Comparison of ENCODE assay signal across 28 mouse cellular contexts in the genomic region with DNA sequence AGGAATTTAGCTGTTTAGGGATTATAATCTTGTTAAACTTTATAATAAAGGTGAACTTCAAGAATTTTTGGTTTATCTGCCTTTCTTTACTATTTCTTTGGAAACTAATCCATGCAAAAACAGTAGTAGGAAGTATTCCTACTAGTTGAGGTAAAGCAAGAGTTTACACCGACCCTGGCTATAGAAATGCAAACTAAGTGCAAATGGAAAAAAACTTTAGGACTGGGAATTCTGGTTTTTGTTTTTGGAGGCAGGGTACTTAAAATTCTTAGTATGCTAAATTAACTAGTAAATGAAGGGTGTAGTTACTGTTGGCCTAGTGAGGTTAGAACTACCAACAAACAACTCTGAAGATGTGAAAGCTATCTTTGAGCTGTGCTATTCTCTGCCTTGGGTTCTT. TPM values are rescaled to one million over a fixed set of nuclear protein-coding genes. Genes with fewer than 3 reads are reported as not detected.
A peak's percentile ranks its signal among the peaks of the same experiment; 100 is the strongest.
DNase-seq lines count a peak whose midpoint lies in the region; ATAC-seq and TF ChIP-seq lines count a peak whose summit lies in the region.
"Had no signal": no experiment of that assay in that cellular context is flagged by ENCODE, and none has a peak within 500 bp of the region (broad histone marks: within the 10 kb centered on the region; RNA-seq: fewer than 3 reads in every experiment).

No protein-coding gene starts in this region.

- TF ChIP-seq RAD21 in CH12.LX (IDR thresholded peaks at IDR 0.05; ENCODE audit: low read depth, low read length), result no peak

- no peak for TF ChIP-seq EP300 in heart, adult 2 months (IDR thresholded peaks at IDR 0.05; ENCODE audit: insufficient read depth, low read depth, low read length)
- no peak; the same call in 1 of the 2 replicates for TF ChIP-seq EP300 in CH12.LX (IDR thresholded peaks at IDR 0.05; ENCODE audit: low read length)
- TF ChIP-seq EP300 in liver, postnatal 0 days (IDR thresholded peaks at IDR 0.05; ENCODE audit: low read depth), result no peak

- peaks cover 2% of the 10 kb centered on the region; the same call in 1 of the 2 replicates for H3K79me2 ChIP-seq in heart, adult 2 months (replicated peaks; ENCODE audit: control insufficient read depth, insufficient read depth, low read length)
- peaks cover 30% of the 10 kb centered on the region for H3K79me2 ChIP-seq in CH12.LX (replicated peaks; ENCODE audit: control insufficient read depth, extremely low read depth, insufficient read depth, poor library complexity, severe bottlenecking)

- 91% methylated on average over 1 of the region's 1 CpGs for WGBS in heart, adult 2 months
- WGBS in heart, embryonic 11.5 days (ENCODE audit: insufficient replicate concordance), result 86% methylated on average over 1 of the region's 1 CpGs
- WGBS in liver, postnatal 0 days (ENCODE audit: insufficient replicate concordance), result 92% methylated on average over 1 of the region's 1 CpGs

- H3K4me2 ChIP-seq in heart, embryonic 11.5 days, result no peak overlapping the region
- peak overlapping the region; percentile 36; the same call in 1 of the 2 replicates for H3K4me2 ChIP-seq in CH12.LX (ENCODE audit: insufficient read depth, low read depth, poor library complexity, severe bottlenecking)
- no peak overlapping the region for H3K4me2 ChIP-seq in liver, postnatal 0 days (ENCODE audit: low read depth, low read length)
- H3K4me2 ChIP-seq: embryonic facial prominence, embryonic 15.5 days; forebrain, embryonic 15.5 days; intestine, embryonic 15.5 days; midbrain, embryonic 15.5 days had no signal

- no peak overlapping the region for H3K9ac ChIP-seq in heart, adult 2 months (ENCODE audit: low read depth, low read length)
- H3K9ac ChIP-seq in heart, embryonic 11.5 days (ENCODE audit: low read depth, low read length), result no peak overlapping the region
- no peak overlapping the region; the same call in 1 of the 2 replicates for H3K9ac ChIP-seq in CH12.LX (ENCODE audit: insufficient read depth, low read depth)
- no peak overlapping the region for H3K9ac ChIP-seq in liver, postnatal 0 days (replicated peaks)
- H3K9ac ChIP-seq: embryonic facial prominence, embryonic 15.5 days; forebrain, embryonic 15.5 days; intestine, embryonic 15.5 days; limb, embryonic 13.5 days; midbrain, embryonic 15.5 days; neural tube, embryonic 12.5 days had no signal

- DNase-seq in heart, adult 2 months, result no peak
- no peak for DNase-seq in CH12.LX (ENCODE audit: extremely low read depth)
- DNase-seq in ES-CJ7 (ENCODE audit: low read depth, low spot score), result peak; percentile 74
- no peak for DNase-seq in liver, postnatal 0 days
- DNase-seq in ovary, postnatal 10 days (ENCODE audit: low spot score), result no peak
- no peak for DNase-seq in spleen, postnatal 4 days (ENCODE audit: low spot score in 2 of 2)
- DNase-seq: adrenal gland, postnatal 25 days; cerebellum, adult 18-20 months; cerebellum, postnatal 10 days; heart, postnatal 14 days; kidney, adult 2 months; kidney, postnatal 36 days; lung, postnatal 36 days; right cerebral cortex, postnatal 4 days; thymus, postnatal 4 days had no signal

- dilution Hi-C loops in CH12.LX (cut with MboI; ENCODE audit: extremely low pct_ligation_motif_present, extremely low pct_unique_long_range_greater_than_20kb, low sequenced_read_pairs), result no loop called here

- peaks cover 51% of the 10 kb centered on the region for H3K36me3 ChIP-seq in heart, adult 2 months (ENCODE audit: control insufficient read depth, insufficient read depth, low read length)
- H3K36me3 ChIP-seq in heart, embryonic 11.5 days (ENCODE audit: control insufficient read depth, insufficient read depth, low read length), result peaks cover 2% of the 10 kb centered on the region
- peaks cover 9 to 32% of the 10 kb centered on the region in 2 experiments for H3K36me3 ChIP-seq in CH12.LX (replicated peaks in 1 of 2; ENCODE audit: control insufficient read depth in 1 of 2, insufficient read depth in 1 of 2, low read length in 1 of 2)
- peaks cover 26% of the 10 kb centered on the region for H3K36me3 ChIP-seq in liver, postnatal 0 days (replicated peaks; ENCODE audit: insufficient read depth, low read length)

- no peak for ATAC-seq in heart, embryonic 11.5 days (replicated peaks; ENCODE audit: insufficient number of reproducible peaks, low FRiP score, low TSS enrichment)
- no peak for ATAC-seq in liver, postnatal 0 days
- ATAC-seq: forebrain, embryonic 15.5 days; hindbrain, embryonic 16.5 days; intestine, embryonic 15.5 days; midbrain, embryonic 15.5 days; Patski had no signal

- no peak for TF ChIP-seq CTCF in heart, adult 2 months (IDR thresholded peaks at IDR 0.05)
- TF ChIP-seq CTCF in CH12.LX (conservative IDR thresholded peaks at IDR 0.05 in 1 of 2, IDR thresholded peaks at IDR 0.05 in 1 of 2; ENCODE audit: low read depth in 2 of 2, low read length in 2 of 2), result no peak
- no peak for TF ChIP-seq CTCF in liver, postnatal 0 days (IDR thresholded peaks at IDR 0.05; ENCODE audit: low read depth)

- TF ChIP-seq POLR2A in heart, adult 2 months (IDR thresholded peaks at IDR 0.05; ENCODE audit: insufficient read depth, low read depth, low read length), result no peak
- no peak for TF ChIP-seq POLR2A in CH12.LX (IDR thresholded peaks at IDR 0.05; ENCODE audit: low read depth, low read length)

- H3K27ac ChIP-seq in heart, adult 2 months, result peak overlapping the region; percentile 24; the same call in 1 of the 2 replicates
- no peak overlapping the region for H3K27ac ChIP-seq in heart, embryonic 11.5 days (ENCODE audit: low read depth, low read length)
- H3K27ac ChIP-seq in CH12.LX (ENCODE audit: insufficient read depth, low read depth), result no peak overlapping the region
- H3K27ac ChIP-seq in liver, postnatal 0 days (ENCODE audit: low read depth), result no peak overlapping the region
- H3K27ac ChIP-seq: embryonic facial prominence, embryonic 10.5 days; embryonic facial prominence, embryonic 15.5 days; forebrain, embryonic 15.5 days; hindbrain, embryonic 10.5 days; intestine, embryonic 15.5 days; layer of hippocampus, adult 2 months; left cerebral cortex, adult 2 months; limb, embryonic 13.5 days; midbrain, embryonic 15.5 days; neural tube, embryonic 12.5 days had no signal

- intact Hi-C loops in heart, adult 2 months (cut with DNase I), result loop anchor here (10.0 kb wide), 1 partner anchor 367 kb away; a partner anchor contains a TSS

- no peak overlapping the region for H3K4me3 ChIP-seq in heart, adult 2 months
- H3K4me3 ChIP-seq in heart, embryonic 11.5 days (ENCODE audit: low read depth, low read length), result no peak overlapping the region
- H3K4me3 ChIP-seq in CH12.LX (replicated peaks in 1 of 3; ENCODE audit: low read depth in 2 of 3, low read length in 2 of 3, poor library complexity in 1 of 3), result no peak overlapping the region
- peak overlapping the region; percentile 64 for H3K4me3 ChIP-seq in liver, postnatal 0 days (ENCODE audit: low read depth, low read length)
- H3K4me3 ChIP-seq: embryonic facial prominence, embryonic 10.5 days; embryonic facial prominence, embryonic 15.5 days; forebrain, embryonic 15.5 days; hindbrain, embryonic 10.5 days; intestine, embryonic 15.5 days; layer of hippocampus, adult 2 months; left cerebral cortex, adult 2 months; limb, embryonic 13.5 days; midbrain, embryonic 15.5 days; neural tube, embryonic 12.5 days had no signal

- peaks cover 8% of the 10 kb centered on the region for H3K4me1 ChIP-seq in heart, adult 2 months (ENCODE audit: control insufficient read depth, insufficient read depth, low read length)
- H3K4me1 ChIP-seq in heart, embryonic 11.5 days (ENCODE audit: control insufficient read depth, insufficient read depth, low read length), result peaks cover 8% of the 10 kb centered on the region; the same call in 1 of the 2 replicates
- H3K4me1 ChIP-seq in CH12.LX (ENCODE audit: control insufficient read depth in 1 of 2, insufficient read depth in 2 of 2), result peaks cover 10 to 48% of the 10 kb centered on the region in 2 experiments; a peak in 3 of 4 replicates
- peaks cover 12% of the 10 kb centered on the region for H3K4me1 ChIP-seq in liver, postnatal 0 days (ENCODE audit: insufficient read depth)
- H3K4me1 ChIP-seq: intestine, embryonic 15.5 days had no signal

- in situ Hi-C loops in CH12.LX (cut with MboI; ENCODE audit: low pct_ligation_motif_present, low pct_unique_long_range_greater_than_20kb, low sequenced_read_pairs), result no loop called here

- no peaks in the 10 kb centered on the region for H3K9me3 ChIP-seq in heart, embryonic 11.5 days (replicated peaks; ENCODE audit: control insufficient read depth, low read length)
- peaks cover 7% of the 10 kb centered on the region for H3K9me3 ChIP-seq in CH12.LX (replicated peaks; ENCODE audit: low read length)
- peaks cover 7% of the 10 kb centered on the region; the same call in 1 of the 2 replicates for H3K9me3 ChIP-seq in liver, postnatal 0 days (ENCODE audit: low read length)
- H3K9me3 ChIP-seq: embryonic facial prominence, embryonic 10.5 days; embryonic facial prominence, embryonic 15.5 days; forebrain, embryonic 15.5 days; hindbrain, embryonic 10.5 days; intestine, embryonic 15.5 days; limb, embryonic 13.5 days; midbrain, embryonic 15.5 days; neural tube, embryonic 12.5 days had no signal

- no peaks in the 10 kb centered on the region for H3K27me3 ChIP-seq in heart, adult 2 months (ENCODE audit: control insufficient read depth, insufficient read depth, low read length)
- H3K27me3 ChIP-seq in heart, embryonic 11.5 days (ENCODE audit: control insufficient read depth, insufficient read depth, low read length), result no peaks in the 10 kb centered on the region
- no peaks in the 10 kb centered on the region for H3K27me3 ChIP-seq in CH12.LX (replicated peaks)
- H3K27me3 ChIP-seq in liver, postnatal 0 days (ENCODE audit: insufficient read depth, low read length), result no peaks in the 10 kb centered on the region
- H3K27me3 ChIP-seq: embryonic facial prominence, embryonic 15.5 days; forebrain, embryonic 15.5 days; intestine, embryonic 15.5 days; limb, embryonic 13.5 days; midbrain, embryonic 15.5 days; neural tube, embryonic 12.5 days; Patski had no signal

TF ChIP-seq in CH12.LX, 34 proteins besides CTCF, POLR2A, EP300 and RAD21:
- TF ChIP-seq RCOR1 (conservative IDR thresholded peaks at IDR 0.05; ENCODE audit: low read depth, low read length) (no peak), CHD1 (IDR thresholded peaks at IDR 0.05; ENCODE audit: low read depth, low read length) (no peak), HCFC1 (IDR thresholded peaks at IDR 0.05; ENCODE audit: low read depth, low read length) (no peak)

RNA-seq across cellular contexts. Expression of a gene that starts 3.0 kb away (rescaled TPM):
- total RNA-seq in heart, adult 2 months (2021), result 10 to 100 TPM; 30.8 to 31.1 TPM
- 8.0 and 11.3 TPM in 2 replicates for polyA plus RNA-seq in heart, adult 2 months (2012; rRNA removed)
- polyA plus RNA-seq in heart, embryonic 11.5 days (2014; fragmentation: Nextera tagmentation; extraction: Ambion mirVana), result 29.7 and 37.7 TPM in 2 replicates
- 12.4 and 13.4 TPM in 2 replicates for total RNA-seq in CH12.LX (2012; rRNA removed)
- total RNA-seq in CH12.LX (2014; rRNA removed), result 20.9 and 25.3 TPM in 2 replicates
- polyA plus RNA-seq in CH12.LX (2012; ENCODE audit: insufficient read length, low read depth), result 14.7 and 15.5 TPM in 2 replicates
- 16.0 and 22.3 TPM in 2 replicates for polyA plus RNA-seq in liver, postnatal 0 days (2015; fragmentation: Nextera tagmentation; extraction: Ambion mirVana)
